Mouse (Mus musculus): ENCODE measurements around the gene Atp5h.

DNA sequence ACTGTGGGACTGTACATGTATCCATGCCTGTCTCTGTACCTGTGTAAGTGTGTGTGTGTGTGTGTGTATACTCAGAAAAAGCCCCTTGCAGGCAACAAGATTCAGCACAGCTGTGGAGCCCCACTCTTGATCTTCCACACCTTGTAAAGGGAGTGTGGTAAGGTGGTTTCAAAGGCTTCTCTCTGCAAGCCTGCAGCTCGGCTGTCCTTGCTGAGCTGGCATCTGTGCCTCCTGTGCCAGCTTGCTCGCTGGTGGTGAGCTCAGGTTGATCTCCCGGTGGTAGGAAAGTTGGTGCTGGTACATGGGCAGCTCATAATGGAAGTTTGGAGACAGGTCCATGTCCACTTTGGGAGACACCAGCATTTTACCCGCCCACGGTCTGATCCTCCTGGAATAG, 42.1 kb upstream of the Atp5h start:
- TF ChIP-seq POLR2A (IDR thresholded peaks at IDR 0.05; ENCODE audit: low read depth, low read length) (no peak), CTCF (IDR thresholded peaks at IDR 0.05; ENCODE audit: extremely low read depth, insufficient read length, insufficient replicate concordance, low read depth, low read length) (no peak)

Measured in small intestine, adult 2 months (tissue).